Mouse (Mus musculus) retina, postnatal 1 day (tissue): ENCODE results near the gene Psg16.

Source experiments
- DNase-seq: peaks from one replicate; pipeline ENCODE4 v3.0.0-alpha.2; 2012

The Psg16 gene

DNA sequence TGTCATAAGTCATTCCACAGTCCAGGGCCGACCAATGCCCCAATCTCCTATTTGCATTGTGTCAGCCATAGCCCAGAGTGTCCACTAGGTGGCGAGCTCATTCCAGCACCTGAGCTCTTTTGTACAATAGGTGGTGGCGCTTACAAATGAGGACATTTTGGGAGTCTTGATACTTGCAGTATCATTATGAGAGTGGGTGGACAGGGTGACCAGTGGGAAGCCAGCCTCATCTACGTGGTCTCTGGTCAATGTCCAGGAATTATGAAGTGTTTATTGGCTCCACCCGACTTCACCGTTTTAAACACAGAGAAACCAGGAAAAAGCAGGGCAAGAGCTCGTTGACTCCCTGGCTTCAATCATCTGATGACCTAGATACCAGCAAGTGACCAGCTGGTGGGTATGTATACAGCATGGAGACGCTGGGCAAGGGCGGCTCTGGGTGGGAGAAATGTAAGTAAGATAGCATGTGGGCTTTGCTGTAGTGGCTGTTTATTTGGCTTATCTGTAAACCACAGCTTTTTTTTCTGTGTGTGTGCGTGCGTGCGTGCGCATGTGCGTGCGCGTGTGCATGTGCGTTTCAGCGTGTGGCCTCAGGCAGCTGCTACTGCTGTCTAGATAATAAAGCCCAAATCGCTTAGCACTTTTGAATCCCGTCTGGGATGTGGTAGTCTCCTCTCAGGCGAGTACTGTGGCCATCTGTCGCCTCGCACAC, at the start of gene Psg16:
Psg16 (plus strand) TSS at position 137 of the 712 bp plus-strand sequence.
- peak; percentile 89 for DNase-seq

DNA sequence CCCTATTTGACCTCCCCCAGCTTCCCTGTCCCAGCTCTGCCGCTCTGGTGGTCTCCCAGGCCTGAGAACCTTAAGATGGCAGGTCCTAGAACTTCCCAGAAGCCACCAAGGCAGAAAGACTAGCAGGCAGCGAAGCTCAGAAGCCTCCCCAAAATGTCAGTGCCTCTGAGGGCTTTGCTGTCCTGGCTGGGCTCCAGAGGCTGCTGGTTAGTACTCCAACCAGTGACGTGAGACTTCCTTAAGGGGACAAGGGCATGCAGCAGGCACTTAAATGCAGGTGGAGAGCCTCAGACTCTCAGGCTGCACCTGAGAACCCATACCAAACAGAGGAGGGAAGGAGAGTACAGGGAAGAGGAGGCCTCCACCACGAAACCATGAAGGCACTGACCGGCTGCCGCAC, 49.7 kb upstream of the Psg16 start:
- no peak for DNase-seq

DNA sequence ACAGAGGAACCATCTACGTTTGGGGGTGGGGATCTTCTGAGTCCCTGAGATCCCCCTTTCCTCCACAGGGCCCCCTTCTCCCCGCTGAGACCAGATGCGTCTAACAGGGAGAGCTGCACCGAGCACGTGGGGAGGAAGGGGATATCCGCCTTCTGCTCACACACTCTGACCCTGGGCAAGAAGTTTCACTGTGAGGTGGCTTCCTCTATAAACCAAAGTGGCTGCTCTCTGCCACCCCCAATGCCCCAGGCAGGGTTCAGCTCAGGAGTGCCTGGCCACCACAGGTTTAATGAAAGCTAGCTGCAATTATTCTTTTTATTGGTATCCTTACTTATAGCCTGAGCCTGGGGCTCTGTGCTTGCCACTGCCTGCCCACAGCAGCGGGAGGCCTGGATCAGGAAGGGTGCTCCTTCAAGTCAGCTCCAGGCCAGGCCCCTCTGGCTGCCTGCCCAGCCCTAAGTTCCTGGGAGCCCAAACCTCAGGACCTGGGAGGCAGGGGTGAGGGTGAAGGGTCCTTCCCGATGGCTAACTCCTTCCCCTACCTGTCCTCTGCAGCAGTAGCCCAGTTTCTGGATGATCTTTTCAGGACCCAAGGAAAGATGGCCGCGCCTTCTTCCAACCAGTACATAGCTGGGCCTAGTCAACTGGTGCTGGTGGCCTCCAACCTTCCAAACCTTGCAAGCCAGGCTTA, 48.9 kb upstream of the Psg16 start:
- DNase-seq = no peak

DNA sequence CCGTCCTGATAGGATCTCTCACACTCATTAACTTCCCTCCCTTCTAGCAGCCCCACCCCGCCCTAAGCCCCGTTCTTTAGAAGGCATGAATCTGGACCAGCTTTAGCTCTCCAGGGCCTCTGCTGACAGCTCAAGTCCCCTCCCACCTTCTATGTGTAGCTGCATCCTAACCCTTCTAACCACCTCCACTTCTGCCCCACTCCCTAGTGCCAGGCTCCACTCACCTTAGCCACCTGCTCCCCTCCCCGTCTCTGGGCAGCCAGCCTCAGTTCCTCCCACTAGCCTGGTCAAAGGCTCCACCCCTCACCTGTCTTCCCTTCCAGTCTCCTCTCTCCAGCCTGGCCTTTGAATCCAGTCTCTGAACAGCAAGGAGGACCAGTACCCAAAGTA, 48.3 kb upstream of the Psg16 start:
- DNase-seq = no peak

DNA sequence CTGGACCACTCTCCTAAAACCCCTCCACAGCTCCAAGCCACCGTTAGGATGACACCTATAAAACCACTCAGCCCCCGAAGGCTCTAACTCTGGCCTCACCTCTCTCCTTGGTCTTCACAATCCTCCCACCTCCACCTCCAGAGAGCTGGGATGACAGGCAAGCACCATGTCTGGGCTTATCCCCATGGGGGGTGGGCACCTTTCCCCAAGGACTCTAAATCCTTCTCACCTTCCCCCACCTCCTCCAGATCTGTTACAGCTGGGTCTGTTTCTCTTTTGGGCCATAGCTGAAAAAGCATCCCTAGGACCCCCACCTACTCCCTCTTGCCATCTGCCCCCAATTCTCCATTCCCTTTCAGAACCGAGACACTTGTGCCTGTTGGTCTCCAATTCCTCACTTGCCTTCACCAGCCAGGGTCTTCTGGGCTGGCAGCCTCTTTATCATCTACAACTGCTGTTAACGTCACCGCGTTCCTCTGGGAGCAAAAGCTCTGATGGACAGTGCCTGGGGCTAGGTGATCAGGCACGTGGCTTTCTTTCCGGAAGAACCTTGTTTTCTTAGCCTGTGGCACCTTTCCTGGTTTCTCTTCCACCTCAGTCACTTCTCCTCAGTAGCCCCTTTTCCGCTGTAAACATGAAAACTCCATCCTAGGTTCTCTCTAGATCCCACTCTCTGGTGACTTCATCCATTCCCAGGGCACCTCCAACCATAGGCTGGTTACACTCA, 47.8 kb upstream of the Psg16 start:
- no peak for DNase-seq

DNA sequence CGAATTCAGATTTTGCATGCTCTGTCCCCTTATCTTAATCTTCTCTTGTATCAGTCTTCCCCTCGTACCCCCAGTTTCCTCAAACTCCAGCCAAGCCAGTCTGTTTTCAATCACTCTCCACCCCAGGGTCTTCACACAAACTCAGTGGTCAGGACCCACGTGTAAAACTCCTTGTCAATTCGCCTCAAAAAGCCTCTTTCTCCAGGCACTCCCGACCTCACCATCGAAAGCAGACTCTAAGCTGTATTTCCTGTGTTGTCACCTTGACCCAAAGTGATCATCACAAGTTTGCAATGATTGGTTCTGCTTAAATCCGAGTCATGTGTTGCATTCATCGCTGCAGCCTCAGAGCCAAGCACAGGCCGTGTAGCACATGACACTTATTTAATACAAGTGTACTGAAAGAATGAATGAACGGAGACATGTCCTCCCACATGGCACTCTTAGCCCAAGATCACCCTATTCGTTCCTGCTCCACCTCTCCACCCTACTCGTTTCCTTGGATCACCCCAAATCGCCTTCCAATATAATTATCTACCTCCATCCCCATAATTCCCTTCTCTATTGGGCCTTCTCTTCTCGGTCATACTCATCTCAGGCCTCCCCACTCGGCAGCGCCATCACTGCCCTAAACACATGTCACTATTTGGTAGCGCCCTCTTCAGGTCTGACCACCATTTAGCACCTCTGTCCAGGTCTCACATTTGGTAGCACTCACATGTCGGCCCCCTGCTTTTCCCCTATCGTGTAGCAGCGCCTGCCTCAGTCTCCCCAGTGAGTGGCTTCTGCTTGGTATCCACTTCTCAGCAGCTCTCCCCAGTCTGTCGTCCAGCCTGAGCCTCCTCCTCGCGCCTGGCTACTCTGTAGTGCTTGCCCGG, 46.9 kb upstream of the Psg16 start:
- DNase-seq = peak; percentile 85

DNA sequence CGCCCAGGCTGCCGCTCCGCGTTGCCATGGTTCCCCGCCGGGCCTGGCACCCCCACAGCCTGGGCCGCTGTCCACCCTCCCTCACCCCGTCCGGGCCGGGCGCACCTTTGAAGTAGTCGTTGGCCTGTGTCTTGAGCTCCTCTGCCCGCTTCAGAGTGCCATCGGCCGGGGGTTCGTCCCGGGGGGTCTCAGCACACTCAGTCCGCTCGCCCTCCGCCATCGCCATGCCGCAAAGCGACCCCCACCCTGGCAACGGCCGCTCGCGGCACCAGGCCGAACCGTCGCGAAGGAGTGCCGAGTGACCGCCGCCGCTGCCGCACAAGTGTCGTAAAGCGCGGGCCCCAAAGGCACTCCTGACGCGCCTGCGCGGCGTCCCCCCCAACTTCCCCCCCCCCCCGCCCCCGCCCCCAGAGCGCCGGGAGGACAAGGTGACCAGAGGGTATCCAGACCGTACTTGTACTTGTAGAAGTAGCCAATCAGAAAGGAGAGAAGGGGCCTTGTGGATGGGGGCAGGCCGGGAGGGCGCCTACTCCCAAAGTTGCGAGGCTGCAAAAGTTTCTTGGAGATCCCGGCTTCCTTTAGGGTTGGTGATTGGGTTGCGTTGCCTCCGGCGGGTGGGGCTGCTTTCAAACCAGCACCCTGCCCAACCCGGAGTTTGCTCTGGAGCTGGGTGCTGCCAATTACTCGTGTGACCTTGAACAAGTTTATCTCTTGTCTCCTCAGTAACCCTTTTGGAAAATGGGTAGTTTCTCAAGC, 46.1 kb upstream of the Psg16 start, which contains the start of gene Ppp5c:
Ppp5c (minus strand) TSS at position 337 of the 756 bp plus-strand sequence.
- DNase-seq = peak; percentile 96

DNA sequence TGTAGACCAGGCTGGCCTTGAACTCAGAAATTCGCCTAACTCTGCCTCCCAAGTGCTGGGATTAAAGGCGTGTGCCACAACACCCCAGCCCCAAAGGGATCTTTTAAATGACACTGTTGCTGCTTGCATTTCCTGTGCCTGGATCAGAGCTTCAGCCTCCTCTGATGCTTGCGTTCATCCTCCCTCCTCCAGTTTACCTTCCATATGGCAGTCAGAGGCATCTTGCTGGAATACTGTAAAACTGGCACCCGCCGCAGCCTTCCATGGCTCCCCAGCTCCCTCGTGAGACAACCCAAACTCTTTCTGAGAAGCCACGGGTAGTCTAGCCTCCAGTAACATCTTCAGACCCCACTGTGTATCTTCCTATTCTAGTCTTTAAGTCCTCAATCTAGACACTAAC, 44.9 kb upstream of the Psg16 start:
- DNase-seq = no peak

DNA sequence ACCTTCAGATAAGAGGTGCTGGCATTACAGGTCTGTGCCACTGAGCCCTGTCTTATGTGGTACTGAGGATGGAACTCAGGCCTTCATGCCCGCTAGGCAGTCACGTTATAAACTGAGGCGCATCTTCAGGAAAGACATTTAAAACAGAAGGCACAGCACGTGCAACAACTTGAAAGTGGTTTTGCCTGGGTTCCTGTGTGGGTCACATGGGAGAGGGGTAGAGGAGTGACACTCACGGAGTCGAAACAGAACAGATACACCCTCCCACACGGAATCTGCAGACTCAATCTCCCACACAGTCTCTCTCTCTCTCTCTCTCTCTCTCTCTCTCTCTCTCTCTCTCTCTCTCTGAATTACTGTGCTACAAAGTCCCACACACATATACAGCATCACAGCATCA, 43.6 kb upstream of the Psg16 start:
- DNase-seq = no peak

DNA sequence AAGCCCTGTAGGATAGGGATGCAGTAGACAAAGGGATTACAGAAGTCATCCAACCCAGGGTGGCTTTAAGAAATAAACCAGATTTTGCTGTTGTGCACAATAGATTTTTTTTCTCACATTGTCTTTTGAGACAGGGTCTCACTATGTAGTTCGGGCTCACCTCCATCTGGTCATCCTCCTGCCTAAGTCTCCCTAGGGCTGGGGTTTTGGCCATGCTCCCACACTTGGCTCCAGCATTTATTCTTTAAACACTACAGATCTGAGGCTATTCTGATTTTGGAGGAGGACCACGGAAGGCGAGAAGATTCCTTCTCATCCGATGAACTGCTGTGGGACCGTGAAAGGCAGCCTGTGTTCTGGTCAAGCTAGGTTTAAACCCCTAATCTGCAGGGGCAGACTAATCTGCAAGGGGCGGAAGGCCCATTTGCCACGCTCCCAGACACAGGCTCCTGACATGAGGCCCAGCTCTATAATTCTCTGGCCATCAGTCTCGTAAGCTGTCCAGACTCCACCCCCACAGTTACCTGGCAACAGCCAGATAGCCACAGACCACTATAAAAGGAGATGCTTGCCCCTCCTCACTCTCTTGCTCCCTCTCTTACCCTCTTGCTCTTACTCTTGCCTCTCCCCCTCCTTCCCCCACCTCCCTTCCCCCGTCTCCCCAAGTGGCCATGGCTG, 35.7 kb upstream of the Psg16 start:
- DNase-seq = peak; percentile 80

DNA sequence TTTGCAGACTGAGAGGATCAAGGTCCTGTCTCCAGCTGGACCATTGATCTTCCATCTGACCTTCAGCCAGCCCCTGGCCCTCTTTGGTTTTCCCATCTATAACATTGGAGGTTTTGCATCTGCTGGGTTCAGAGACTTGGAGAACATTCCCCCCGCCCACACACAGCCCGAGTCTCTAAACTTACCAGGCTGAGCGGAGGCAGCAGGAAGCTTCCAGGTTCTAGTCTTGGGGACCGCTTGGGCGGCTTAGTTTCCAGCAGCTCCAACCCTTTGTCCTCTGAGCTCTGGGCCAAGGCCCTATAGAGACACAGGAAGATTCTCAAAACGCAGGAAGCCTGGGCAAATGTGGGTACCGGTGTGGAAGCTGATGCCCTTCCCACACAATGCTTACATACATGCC, 34.5 kb upstream of the Psg16 start:
- DNase-seq = no peak

DNA sequence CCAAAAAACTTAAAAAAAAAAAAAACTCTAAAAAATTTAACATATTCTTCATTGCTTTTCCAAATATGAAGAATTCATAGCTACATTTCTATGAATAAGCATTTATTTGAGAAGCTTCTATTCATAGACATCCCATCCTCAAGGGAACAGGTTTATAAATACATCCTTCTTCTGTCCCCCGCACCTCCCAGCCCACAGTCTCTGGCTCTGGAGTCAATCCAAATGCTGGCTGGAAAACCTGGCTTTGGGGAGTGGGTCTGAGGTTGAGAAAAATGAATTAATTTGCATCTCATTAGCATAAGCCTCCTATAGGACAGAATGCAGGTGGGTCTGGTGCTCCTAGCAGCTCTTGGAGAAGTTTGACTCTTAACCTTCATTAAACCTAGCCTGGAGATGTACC, 28.1 kb upstream of the Psg16 start:
- no peak for DNase-seq

DNA sequence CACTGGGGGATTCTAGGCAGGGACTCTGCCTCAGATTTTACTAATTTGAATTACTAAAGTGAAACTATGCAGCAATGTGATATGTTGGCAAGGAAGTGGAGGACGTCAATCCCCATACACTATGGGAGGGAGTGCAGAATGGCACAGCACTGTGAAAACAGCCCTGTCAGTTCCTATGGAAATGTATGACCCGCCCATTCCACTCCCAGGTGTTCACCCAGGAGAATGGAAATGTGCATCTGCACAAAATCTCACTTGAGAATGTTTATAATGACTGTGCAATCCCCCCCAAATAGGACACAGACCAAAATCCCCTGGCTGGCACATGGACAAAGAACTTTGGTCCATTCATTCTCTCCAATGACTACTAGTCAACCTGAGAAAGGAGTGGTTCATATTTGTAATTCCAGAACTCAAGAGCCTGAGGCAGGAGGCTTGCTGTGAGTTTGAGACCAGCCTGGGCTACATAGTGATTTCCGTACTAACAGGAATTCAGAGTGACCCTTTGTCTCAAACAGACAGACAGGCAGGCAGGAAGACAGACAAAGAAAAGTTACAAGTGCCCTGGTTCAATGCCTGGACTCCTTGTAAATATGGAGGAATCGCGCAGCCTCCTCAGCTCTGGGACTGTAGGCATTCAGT, 26.7 kb upstream of the Psg16 start:
- no peak for DNase-seq

DNA sequence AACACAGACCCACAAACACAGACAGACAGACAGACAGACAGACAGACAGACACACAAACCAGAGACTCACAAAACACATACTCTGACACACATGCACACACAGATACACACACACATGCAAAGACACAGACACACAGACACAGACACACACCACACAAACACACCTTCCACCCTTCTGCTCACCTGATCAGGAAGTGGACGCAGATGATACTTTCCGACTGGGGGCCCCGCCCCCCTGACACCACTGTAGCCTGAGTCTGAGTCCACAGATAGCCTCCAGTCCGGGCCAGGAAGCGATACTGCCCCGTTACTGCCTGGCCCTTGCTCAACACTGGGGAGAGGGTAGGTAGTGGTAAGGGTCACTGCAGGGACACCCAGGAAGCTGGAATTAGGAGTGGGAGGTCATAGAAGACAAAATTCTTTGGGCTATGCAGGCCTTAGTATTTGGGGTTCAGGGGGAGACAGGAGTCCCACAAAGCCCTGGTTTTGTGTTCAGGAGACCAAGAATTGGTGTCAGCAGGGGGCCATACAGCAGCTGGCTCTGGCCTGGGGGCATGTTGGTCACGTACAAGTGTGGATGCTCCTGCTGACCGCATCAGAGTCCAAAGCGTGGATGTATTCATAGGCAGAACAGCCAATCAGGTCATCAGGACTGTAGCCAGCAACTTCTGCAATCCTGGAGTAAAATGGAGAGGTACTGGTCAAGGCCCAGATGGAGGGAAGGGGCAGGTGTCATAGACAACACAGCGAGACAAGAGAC, 25.2 kb upstream of the Psg16 start:
- no peak for DNase-seq

DNA sequence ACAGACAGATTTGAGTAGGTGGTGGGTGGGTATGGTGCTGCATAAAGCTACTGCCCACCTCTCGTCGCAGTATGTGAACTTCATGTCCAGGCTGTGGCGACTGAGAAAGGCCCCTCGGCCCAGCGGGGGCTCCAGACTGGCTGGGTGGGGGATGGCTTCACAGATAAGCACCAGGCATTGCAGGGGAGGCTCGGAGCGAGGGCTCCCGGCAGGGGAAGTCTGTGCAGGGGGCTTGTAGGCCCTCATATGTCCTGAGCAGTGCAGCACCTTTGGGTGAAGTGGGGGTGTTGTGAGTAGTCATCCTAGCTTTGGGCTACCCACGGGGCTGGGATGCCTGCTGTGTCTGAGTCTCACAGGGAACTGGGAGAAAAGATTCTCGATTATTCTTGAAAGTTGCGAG, 23.3 kb upstream of the Psg16 start:
- no peak for DNase-seq

DNA sequence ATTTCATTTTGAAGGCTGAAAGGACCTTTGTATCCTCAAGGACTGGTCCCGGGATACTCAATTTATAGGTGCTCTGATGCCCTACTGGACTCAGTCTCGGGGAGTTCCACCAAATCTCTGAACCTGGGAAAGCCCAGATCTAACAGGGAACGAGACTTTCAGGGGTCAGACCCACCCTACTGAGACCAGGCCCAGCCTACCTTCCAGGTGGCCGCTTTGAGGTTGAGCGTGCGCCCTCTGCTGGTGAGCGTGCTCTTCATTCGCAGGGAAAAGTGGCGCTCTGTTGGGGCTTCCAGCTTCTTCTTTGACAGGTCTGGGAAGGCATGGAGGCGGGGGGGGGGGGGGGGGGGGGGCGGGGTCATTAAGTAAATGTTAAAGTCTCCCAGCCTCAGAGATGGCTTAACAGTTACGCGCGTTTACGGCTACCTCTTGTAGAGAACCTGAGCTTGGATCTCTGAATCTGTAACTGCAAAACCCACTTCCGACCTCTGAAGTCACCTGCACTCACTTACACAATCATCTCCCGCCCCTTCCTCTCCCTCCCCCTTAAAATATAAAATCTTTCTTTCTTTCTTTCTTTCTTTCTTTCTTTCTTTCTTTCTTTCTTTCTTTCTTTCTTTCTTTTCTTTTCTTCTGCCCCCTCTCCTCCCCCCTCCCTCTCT, 22.8 kb upstream of the Psg16 start:
- peak; percentile 81 for DNase-seq

DNA sequence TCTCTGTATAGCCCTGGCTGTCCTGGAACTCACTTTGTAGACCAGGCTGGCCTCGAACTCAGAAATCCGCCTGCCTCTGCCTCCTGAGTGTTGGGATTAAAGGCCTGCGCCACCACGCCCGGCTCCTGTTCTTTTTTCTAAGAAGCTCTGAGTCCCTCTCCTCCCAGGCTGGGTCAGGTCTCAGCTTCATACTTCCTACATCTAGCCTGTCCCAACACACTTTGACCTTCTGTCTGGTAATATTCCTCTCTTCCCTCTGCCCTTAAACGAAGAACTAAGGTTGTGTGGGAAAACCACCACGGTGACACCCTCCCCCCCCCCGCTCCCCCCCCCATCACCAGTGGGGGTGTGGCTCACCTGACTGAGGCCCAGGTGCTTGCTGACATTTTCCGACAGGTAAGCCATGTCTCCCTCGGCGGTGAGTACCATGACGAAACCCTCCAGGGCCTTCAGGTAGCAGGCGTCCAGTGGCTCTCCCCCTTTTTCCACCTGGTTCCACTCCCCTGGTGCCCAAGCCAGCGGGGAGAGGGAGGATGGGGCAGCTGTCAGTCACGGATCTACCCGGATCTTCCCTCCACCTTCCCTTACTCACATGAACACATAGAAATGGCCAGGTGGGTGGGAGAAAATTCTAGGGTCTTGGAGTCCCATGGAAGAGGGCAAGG, 19.4 kb upstream of the Psg16 start:
- no peak for DNase-seq

DNA sequence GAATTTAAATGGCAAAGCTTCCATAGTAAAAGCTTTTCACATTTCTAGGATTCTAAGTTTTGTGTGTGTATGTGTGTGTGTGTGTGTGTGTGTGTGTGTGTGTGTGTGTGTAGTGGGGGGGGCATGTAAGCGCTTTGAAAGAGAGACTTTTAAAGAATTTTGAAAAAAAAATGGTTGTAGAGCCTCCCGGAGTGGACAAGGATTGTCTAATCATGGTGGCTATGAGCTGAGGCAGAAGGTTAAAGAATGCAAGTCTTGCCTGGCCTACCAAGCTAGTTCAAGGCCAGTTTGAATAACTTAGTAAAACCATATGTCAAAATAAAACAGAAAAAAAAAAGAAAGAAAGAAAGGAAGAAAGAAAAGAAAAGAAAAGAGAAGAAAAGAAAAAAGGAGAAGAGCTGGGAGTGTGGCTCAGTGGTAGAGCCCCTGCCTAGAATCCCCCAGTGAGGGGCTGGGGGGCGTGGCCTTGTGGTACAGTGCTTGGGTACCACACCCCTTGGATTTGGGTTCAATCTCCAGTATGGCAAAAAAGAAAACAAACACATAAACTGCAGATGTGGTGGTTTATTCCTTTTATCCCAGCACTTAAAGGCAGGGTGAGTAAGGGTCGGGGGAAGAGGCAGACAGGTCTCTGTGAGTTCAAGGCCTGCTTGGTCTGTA, 18.4 kb upstream of the Psg16 start:
- DNase-seq = no peak
